Mouse (Mus musculus): Measurements from ENCODE around the gene S100a10. TPM values are rescaled to one million over a fixed set of nuclear protein-coding genes. Genes with fewer than 3 reads are reported as not detected.

The S100a10 gene
- polyA plus RNA-seq, 1 experiment from 2014 or later, result 826 TPM

Other genes with a start within 250 kb of the S100a10 start
- gene Hrnr, start 235.3 kb upstream of the S100a10 start, polyA plus RNA-seq (2015; fragmentation: Nextera tagmentation; extraction: Ambion mirVana), result 44.2 and 51.3 TPM in 2 replicates
- gene Rptn, start 161.4 kb upstream of the S100a10 start, polyA plus RNA-seq (2015; fragmentation: Nextera tagmentation; extraction: Ambion mirVana), result 0.05 and 0.16 TPM in 2 replicates
- 4.3 and 4.7 TPM in 2 replicates for gene Tchh, start 112.8 kb upstream of the S100a10 start, polyA plus RNA-seq (2015; fragmentation: Nextera tagmentation; extraction: Ambion mirVana)
- gene Tchhl1, start 86.3 kb upstream of the S100a10 start, polyA plus RNA-seq (2015; fragmentation: Nextera tagmentation; extraction: Ambion mirVana), result 0.09 TPM in 1 of 2 replicates, not detected in the other
- gene S100a11, start 34.6 kb upstream of the S100a10 start, polyA plus RNA-seq (2015; fragmentation: Nextera tagmentation; extraction: Ambion mirVana), result 1,981 and 2,196 TPM in 2 replicates
- not detected in 2 replicates for gene Tdpoz2, start 97.6 kb downstream of the S100a10 start, polyA plus RNA-seq (2015; fragmentation: Nextera tagmentation; extraction: Ambion mirVana)
- not detected in 2 replicates for gene Tdpoz1, start 121.2 kb downstream of the S100a10 start, polyA plus RNA-seq (2015; fragmentation: Nextera tagmentation; extraction: Ambion mirVana)
- not detected in 2 replicates for gene Gm37596, start 138.0 kb downstream of the S100a10 start, polyA plus RNA-seq (2015; fragmentation: Nextera tagmentation; extraction: Ambion mirVana)
- not detected in 2 replicates for gene Gm5773, start 217.9 kb downstream of the S100a10 start, polyA plus RNA-seq (2015; fragmentation: Nextera tagmentation; extraction: Ambion mirVana)
- gene Tdpoz4, start 241.3 kb downstream of the S100a10 start, polyA plus RNA-seq (2015; fragmentation: Nextera tagmentation; extraction: Ambion mirVana), result not detected in 2 replicates

All from limb, embryonic 15.5 days (tissue).